Mouse (Mus musculus): ENCODE data around the gene Ust.

The Ust gene

DNA sequence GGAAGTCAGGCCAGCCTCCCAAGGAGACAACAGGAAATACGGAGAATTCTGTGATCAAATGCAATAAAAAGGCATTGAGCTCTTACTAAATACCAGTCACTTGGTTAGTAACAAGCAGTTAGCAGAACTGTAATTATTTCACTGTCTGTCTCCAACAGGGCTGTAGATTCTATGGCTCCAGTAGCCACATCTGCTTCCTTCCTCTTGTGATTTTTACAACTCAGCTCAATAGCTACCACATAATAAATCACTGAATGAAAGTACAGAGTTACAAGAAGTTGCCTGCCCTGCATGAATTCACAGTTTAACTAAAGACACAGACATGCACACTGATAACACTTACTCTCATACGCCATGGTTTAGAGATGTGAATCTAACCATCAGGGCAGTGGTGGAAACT lies 176.1 kb downstream of the Ust start:
- in situ Hi-C loops (cut with MboI, MseI): no loop called here

DNA sequence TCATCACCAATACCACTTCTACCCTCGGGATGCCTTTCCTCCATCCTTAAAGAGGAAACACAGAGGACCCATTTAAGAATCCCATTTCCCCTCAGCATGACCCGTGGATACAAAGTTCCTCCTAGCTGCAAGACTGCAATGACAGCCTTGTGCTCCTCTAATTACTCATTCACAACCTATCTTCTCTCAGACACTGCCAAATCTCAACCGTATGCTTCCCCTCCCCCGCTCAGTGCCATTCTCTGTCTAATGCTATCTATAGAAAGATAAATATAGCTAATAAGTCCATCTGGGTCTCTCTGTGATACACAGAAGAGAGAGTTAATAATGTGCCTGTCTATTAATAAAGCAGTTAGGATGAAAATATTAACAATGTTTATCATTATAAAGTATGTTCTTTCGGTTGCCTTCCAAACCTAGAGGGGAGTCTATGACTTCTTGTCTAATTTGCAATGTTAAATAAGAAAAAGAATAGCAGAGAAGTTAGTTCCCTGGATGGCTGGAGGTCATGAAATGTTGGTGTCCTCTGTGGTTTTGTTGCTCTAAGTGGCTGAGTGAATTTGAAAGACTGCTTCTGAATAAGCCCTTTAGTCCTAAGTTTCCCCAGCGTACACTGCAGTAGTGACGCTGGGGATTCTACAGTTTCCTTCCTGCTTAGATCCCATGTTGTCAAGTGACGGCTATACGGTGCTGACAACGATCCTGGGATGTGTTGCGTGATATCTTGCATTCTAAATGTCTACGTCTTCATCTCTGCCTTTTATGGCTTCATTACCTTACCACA lies 178.8 kb downstream of the Ust start:
- in situ Hi-C loops (cut with MboI, MseI): no loop called here

DNA sequence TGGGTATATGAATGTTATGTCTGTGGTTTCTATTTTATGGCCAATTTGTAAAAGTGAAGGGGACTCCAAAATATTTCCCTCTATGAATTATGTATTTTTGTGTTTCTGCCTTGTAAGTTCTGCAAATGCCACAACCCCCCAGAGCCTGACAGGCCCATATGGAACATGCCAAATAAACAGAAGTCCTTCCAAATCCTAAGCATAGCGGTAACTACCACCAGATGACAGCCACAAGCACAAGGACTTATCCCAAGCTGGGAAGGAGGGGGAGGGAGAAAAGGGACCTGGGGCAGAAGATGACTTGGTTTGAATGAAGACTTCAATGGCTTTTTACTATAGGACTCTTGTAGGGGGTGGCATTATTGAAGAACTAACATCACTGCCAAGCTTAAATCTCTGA lies 182.0 kb downstream of the Ust start:
- in situ Hi-C loops (cut with MboI, MseI): no loop called here

DNA sequence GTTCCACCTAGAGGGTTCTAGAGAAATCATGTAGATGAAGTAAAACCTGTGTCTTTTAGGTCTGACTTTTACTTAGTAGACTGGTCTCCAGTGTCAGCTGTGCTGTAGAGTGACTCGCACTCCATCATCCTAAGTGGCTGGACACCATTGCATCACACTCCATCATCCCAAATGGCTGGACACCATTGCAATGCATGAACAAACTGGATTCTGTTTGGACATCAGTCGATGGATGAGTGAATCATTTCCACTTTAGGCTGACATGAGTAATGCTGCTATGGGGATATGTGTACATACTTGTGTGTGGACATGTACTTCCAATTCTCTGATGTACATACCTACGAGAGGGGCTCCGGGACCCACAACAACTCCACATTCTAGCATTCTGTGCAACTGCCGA lies 187.7 kb downstream of the Ust start:
- in situ Hi-C loops (cut with MboI, MseI): no loop called here

DNA sequence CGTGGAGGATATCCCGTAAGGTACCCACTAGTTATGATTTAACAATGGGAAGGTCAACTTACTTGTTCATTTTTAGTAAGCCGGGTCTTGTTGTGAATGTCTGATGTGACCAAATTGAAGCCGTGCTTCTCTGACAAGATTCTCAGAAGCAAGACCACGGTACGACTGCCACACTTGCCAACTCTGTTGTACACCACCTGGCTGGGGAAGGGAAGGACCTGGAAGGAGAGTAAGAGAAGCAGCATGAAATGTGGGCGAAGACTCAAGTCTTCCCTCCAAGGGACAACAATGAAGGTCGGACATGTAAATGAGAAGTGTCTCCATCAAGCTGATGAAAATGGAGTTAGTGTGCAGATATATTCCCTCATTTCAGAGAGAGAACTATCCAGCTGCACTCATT lies 188.6 kb downstream of the Ust start:
- in situ Hi-C loops (cut with MboI, MseI): no loop called here

DNA sequence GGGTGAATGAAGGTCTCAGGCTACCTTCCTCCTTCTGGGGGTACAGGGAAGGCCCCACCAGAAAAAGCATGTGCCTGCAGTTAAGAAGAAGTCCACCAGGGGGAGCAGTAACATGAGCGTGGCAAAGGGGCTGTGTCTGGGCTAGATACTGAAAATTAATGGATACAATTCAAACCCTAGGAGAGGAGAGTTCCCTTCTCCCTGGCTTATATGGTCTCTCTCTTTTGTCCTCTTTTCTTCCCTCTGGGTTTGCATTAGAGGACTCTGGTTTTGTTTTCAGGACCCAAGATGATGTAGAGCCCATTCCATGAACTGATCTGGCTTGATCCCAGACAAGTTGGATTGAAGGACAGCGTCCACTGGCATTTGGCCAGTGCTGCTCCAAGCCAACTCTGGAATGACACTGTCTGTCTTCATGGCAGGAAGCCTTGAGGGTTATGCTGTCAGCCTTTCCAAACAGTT lies 195.3 kb downstream of the Ust start:
- in situ Hi-C loops (cut with MboI, MseI): loop anchor here (5.0 to 10.0 kb wide), 2 partner anchors 199 to 391 kb away; no protein-coding TSS in a partner anchor

DNA sequence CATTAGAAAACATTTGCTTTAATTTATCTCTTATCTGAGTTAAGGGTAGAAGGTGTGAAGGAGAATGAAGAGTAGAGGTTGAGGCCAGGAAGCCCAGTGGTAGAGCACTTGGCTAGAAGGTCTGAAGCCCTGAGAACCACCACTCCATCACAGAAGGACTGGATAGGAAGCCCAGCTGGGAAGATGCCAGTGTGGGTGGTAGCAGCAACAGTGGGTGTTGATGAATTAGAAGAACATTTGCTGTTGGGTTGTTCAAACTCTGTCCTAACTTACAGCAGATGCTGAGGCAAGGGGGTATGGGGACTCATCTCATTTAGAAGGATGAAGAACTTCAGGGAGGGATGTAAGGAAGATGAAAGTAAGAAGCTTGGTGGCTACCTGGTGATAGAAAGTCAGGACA lies 197.9 kb downstream of the Ust start:
- in situ Hi-C loops (cut with MboI, MseI): loop anchor here (5.0 to 10.0 kb wide), 2 partner anchors 202 to 394 kb away; no protein-coding TSS in a partner anchor

DNA sequence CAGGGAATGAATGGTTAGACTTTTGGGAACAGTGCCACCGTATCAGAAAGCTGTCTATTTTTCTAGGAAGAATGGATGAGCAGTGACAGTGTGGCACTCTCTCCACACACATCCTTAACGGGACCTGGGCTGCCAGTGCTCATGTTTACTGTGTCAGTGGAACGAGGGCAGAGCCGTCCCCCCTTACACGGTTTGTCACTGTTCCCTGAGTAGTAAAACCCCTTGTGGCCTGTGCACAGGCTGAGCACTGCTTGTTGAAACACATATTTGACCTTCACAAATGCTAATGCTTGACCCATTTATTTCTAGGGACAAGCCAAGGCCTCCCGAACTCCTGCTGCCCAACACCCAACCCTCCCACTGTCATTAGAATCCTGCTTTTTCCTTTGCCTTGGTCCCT lies 209.2 kb downstream of the Ust start:
- in situ Hi-C loops (cut with MboI, MseI): no loop called here

DNA sequence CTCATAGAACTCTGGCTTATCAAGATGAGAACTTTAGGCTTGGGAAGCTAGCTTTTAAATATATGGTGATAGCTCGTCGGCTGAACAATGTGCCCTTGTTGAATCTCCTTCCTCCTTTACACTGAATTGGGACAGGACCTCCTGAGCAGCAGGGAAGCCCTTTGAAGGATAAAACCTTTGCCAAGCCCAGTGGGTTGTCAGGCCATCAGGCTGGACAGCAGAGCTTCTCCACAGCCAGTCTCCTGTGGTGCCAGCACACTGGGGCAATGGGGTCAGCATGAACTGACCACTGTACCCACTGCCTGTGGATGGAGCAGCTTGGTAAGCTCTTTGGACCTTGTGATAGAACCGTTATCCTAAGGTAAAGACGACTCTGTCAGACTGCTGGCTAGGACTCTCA lies 214.4 kb downstream of the Ust start:
- in situ Hi-C loops (cut with MboI, MseI): no loop called here

DNA sequence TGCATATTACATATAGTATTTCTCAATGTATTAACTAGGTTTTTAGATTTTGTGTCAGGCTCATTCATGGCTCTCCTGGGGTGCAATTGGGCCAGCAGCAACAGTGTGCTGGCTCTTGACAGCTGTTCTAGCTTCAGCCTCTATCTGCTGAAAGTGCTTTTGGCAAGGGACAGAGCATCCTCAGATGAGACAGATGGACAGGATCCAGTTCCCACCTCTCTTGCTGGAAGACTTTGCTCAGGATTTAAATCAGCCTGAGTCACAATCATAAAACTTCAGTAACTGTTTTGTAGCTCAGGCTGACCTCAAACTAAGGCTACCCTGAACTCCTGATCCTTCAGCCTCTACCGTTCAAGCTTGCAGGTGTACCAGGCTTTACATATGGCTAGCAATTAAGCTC lies 219.5 kb downstream of the Ust start:
- in situ Hi-C loops (cut with MboI, MseI): no loop called here

DNA sequence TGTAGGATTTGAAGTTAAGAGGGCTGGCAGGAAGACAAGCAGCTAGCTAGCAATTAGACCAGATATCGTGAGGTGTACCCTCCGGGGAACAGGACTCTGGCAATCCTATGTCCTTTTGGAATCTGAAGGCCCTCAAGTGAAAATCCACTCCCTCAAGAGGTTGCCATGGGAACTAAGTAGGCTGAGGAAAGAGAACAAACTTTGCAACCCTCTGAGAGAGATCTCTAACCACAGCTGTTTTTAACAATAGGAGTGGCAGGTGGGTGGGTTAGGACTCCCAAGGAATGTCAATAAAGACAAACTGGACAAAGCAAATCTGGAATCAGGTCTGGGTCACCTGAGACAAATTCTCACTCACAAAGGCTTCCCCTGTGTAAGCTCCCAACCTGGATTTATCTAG lies 221.4 kb downstream of the Ust start:
- in situ Hi-C loops (cut with MboI, MseI): no loop called here

DNA sequence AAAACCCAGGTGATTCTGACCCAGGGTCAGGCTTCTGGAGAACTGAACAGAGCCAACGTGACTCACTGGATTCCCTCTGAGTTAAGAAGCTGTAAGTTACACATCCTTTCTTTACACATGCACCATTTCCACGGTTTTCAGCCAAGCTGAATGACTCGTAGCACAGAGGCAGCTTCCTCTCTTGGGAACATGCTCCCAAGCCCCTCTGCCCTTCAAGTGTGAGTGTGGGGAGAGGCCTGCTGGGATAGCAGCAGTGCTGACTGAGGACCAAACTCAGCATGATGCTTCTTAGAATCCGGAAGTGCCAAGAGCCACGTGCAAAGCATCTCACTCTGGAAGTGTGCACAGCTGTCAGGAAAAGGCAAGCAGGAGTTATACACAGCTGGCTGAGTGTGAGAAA lies 228.0 kb downstream of the Ust start:
- in situ Hi-C loops (cut with MboI, MseI): no loop called here

DNA sequence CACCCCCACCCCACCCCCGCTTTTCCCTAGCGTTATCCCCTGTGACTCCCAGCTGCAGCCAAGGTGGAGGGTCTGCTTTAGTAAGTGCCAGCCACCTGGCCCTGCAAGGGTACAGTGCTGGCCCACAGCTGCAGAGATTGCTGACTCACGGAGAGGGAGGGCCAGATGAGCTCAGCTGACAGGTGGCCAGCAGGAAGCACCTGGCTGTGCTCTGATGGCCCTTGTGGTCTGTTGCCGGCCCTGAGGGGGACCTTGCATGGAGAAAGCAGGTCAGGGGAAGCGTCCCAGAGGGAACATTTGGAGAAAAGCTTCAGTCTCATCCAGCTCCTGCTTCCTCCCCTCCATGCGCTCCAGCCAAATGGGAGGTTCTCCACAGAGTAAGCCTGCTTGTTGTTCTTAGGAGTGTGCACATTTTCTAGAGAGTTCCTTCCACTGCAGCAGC lies 231.3 kb downstream of the Ust start:
- in situ Hi-C loops (cut with MboI, MseI): loop anchor here in 1 of 2 experiments (10.0 kb wide), 1 partner anchor 1327 kb away; no protein-coding TSS in a partner anchor

DNA sequence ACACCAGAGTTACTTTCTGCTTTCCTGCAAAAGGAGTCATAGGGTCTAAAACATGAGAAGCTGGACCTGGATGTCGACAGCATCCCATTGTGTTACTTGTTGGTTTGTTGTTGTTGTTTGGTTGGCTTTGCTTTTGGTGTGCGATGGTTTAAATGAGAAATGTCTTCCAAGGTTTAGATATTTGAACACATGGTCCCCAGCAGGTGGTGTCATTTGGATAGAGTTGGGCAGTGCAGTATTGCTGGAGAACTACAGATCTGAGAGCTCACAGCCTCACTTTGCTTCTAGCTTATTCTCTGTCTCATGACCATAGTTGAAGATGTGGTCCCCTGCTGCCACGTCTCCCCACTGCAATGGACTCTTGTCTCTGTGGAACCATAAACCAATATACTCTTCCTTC lies 234.6 kb downstream of the Ust start:
- in situ Hi-C loops (cut with MboI, MseI): loop anchor here in 1 of 2 experiments (10.0 kb wide), 1 partner anchor 1331 kb away; no protein-coding TSS in a partner anchor

DNA sequence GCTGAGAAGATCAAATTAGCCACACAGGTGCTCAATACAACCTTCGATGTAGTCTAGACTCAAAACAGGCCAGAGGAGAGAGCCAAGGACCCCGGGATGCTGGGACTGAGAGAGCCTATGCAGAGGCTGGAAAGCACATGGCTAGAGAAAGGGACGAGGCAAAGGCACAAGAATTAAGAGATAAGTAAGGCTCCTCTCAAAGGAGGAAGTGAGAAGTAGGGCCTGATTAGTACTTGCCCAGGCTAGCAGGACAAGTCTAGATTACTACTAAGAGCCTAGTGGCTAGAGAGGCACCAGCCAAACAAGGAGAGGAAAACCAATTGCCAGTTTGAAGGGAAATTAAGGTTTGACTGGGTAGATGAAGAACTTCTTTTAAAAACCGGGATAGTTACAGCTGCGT lies 241.5 kb downstream of the Ust start:
- in situ Hi-C loops (cut with MboI, MseI): no loop called here

DNA sequence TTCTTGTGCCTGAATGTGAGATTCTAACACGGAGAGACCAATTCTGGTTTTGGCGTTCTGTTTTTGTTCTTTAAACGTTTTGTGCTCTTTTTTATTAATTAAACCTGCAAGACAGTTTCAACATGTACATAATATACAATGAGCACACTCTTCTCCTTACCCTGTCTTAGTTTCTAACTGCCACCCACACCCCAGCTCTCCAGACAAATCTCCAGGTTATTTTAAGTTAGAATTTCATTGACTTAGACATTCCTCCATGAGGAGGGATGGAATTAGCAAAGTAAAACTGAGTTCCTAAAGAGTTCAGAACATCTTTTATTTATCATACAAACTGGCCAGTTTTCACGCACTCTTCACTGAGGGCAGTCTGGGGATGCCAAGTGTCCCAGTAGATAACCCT lies 248.9 kb downstream of the Ust start:
- in situ Hi-C loops (cut with MboI, MseI): loop anchor here in 1 of 2 experiments (25.0 kb wide), 1 partner anchor 807 kb away; the partner anchor contains the start of gene Ulbp1

DNA sequence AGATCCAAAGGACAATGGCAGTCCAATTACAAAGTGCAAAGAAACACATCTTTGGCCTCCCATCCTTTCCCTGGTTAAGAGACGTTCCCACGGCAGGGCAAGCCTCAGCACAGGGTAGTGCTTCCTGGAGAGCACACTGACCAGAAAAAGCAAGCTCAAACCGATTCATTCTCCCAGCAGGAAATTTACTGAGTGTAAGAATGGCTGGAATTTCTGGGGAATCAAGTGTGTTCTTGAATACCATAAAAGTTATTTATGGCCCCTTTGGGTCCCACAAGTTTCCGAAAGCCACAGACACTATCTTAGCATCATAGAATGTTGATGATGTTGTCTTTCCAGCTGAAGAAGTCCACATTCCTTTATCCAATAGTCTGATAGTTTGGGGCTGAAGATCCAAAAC lies 258.9 kb downstream of the Ust start:
- in situ Hi-C loops (cut with MboI, MseI): loop anchor here in 1 of 2 experiments (25.0 kb wide), 1 partner anchor 797 kb away; the partner anchor contains the start of gene Ulbp1

DNA sequence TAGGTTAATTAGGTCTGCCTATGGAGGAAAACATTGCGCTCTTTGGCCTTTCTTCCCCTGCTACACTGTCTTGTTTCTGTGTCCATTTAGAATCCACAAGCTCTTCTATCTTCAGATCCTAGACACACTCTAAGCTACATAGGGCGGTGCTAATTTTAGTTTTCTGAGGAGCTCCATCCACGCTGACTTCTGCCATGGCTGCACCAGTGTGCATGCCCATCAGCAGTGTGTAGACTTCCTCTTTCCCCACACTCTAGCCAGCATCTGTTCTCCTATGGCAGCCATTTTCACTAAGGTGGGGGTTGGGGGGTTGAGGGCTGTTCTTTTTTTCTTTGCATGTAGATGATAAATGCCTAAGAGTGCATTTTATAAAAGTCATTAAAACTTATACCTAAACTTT lies 268.6 kb downstream of the Ust start:
- in situ Hi-C loops (cut with MboI, MseI): loop anchor here in 1 of 2 experiments (25.0 kb wide), 1 partner anchor 788 kb away; the partner anchor contains the start of gene Ulbp1

DNA sequence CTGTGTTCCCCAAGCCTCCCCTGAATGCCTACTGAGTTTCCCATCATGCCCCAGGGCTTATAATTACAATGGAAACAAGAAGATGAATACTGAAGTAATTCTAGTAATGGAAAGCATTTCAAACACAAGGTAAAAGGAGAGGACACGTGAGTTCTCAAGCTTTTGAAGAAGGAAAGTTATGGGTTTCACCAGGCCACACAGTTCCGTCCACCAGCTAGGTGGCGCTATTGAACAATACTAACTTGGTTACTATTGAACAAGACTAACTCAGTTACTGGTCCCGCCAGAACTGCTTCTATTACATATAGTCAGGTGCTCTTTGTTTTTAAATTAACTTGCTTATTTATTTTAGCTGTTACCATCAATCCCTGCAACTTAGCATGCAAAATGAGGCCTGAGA lies 276.3 kb downstream of the Ust start:
- in situ Hi-C loops (cut with MboI, MseI): no loop called here

DNA sequence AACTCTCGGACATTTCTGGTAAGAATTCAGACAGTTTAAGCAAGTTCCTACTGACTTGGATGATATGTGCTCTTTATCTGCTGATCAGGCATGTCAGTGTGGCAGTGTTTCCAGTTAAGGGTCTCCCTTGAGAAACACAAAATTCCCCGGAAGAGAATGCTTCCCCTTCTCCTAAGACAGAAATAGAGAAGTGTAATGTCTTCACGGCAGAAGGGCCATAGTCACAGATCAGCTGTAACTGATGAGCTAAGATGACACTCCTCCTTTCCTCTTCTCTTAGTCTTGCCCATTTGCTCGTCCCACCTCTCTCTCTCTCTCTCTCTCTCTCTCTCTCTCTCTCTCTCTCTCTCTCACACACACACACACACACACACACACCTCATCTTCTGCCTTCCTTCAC lies 277.9 kb downstream of the Ust start:
- in situ Hi-C loops (cut with MboI, MseI): no loop called here

DNA sequence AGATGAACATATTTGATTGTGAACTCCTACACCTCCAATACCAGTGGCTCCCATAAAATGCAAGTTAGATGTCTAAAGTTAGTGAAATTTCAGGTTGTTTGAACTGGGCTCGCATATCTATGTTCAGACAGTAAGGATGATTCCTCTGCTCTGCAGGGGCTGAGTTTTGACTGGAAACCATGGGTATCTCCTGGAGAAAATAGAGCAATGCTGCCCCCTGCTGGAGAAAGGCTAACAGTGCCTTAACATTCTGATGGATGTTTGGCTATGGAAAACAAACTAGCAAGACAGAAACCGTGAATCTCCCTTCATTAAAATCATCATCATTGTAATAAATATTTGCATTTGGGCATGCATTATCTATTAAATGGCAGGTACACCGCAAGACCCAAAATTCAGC lies 278.4 kb downstream of the Ust start:
- in situ Hi-C loops (cut with MboI, MseI): no loop called here

DNA sequence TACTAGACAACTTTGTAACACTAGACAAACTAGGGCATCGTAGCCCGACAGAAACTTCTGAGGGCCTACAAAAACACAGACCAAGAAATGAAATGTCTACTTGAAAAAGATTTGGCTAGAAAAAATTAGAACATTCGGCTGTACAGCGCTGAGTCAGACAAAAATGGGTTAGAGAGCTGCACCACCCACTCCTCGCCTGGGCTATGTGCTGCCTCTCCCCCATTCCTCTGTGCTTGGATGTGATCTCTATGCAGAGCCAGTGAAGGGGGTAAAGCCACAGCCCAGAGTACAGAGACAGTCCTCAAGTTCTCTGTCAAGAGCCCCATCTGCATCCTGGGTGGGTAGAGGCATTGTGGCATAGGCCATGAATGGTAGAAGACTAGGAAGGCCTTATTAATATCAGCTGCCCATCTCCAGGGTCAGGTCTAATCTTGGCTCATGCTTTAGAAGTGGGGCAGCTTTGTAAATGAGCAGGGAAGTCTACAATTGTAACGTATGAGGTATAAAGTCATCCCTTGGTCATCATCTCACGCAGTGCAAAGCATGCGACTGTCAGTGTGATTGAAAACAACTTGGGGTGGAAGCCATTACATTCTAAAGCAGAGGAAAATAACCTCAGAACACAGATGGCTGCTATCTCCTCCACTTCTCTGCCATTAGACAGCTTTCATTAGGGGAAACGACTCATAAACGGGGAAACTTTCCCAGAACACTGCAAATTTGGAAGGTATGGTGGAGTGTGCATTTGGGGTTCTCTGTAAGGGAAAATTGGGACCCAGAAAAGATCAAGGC lies 281.6 kb downstream of the Ust start:
- in situ Hi-C loops (cut with MboI, MseI): loop anchor here (5.0 kb wide), 3 partner anchors 350 to 425 kb away; no protein-coding TSS in a partner anchor

Measured in T-helper 17 cell (primary cell).